Mouse (Mus musculus) limb, embryonic 14.5 days (tissue): ENCODE data around the gene Fgb. TPM values are rescaled to one million over a fixed set of nuclear protein-coding genes. Genes with fewer than 3 reads are reported as not detected.

ENCODE experiments used
- ATAC-seq: fragments of 200-750 bp; cut with Nextera tagmentation; 2 replicates; pipeline ENCODE4 v1.8.0; 2017; ENCODE audit warnings: low read depth, moderate number of reproducible peaks, moderate TSS enrichment; ENCODE audit not compliant: low FRiP score
- DNase-seq: peaks from one replicate; pipeline ENCODE4 v3.0.0-alpha.2; 2015; ENCODE audit warnings: low spot score
- H3K27ac ChIP-seq: fragments of 300-500 bp; sonication (generic); replicated peaks from 2 replicates; pipeline ENCODE4 v1.5.1; 2014; ENCODE audit warnings: low read depth, mild to moderate bottlenecking, low read length, moderate library complexity, mixed read lengths
- H3K27me3 ChIP-seq: fragments of 300-500 bp; sonication (generic); 2 replicates; pipeline ENCODE4 v1.6.1; 2014; ENCODE audit warnings: low read length, mixed read lengths; ENCODE audit not compliant: control insufficient read depth, insufficient read depth
- H3K36me3 ChIP-seq: fragments of 300-500 bp; sonication (generic); 2 replicates; pipeline ENCODE4 v1.6.1; 2014; ENCODE audit warnings: mild to moderate bottlenecking, low read length, moderate library complexity, mixed read lengths; ENCODE audit not compliant: control insufficient read depth, insufficient read depth
- H3K4me1 ChIP-seq: fragments of 300-500 bp; sonication (generic); 2 replicates; pipeline ENCODE4 v1.6.1; 2014; ENCODE audit warnings: antibody characterized with exemption, low read length, mixed read lengths; ENCODE audit not compliant: control insufficient read depth, insufficient read depth
- H3K4me2 ChIP-seq: fragments of 300-500 bp; sonication (generic); replicated peaks from 2 replicates; pipeline ENCODE4 v1.6.1; 2014; ENCODE audit warnings: low read depth, mild to moderate bottlenecking, low read length, moderate library complexity; ENCODE audit not compliant: severe bottlenecking
- H3K4me3 ChIP-seq: fragments of 300-500 bp; sonication (generic); replicated peaks from 2 replicates; pipeline ENCODE4 v1.5.1; 2014; ENCODE audit warnings: low read length
- H3K9ac ChIP-seq: fragments of 300-500 bp; sonication (generic); 2 replicates; pipeline ENCODE4 v1.6.1; 2014; ENCODE audit warnings: mild to moderate bottlenecking, low read depth, low read length, moderate library complexity; ENCODE audit not compliant: severe bottlenecking
- H3K9me3 ChIP-seq: fragments of 300-500 bp; sonication (generic); 2 replicates; pipeline ENCODE4 v1.6.1; 2016; ENCODE audit warnings: low read length; ENCODE audit not compliant: control insufficient read depth
- POLR2A ChIP-seq: fragments of 200-500 bp; IDR thresholded peaks from 2 replicates; pipeline ENCODE4 v1.8.0; 2012; ENCODE audit warnings: inconsistent platforms, mild to moderate bottlenecking, moderate library complexity, borderline replicate concordance; ENCODE audit not compliant: insufficient read depth, insufficient read length; ENCODE audit errors: extremely low read depth
- WGBS: fragments of 180-500 bp; shearing (Covaris S2); extraction: QIAGEN DNeasy Blood & Tissue Kit; methylation state at CpG from one replicate; pipeline ENCODE4 v1.1.7; 2014; 5-methylcytosine and 5-hydroxymethylcytosine counted together
- polyA plus RNA-seq, 2 experiments: library from polyadenylated mRNA; depleted of rRNA in 1 of 2; stranded (reverse) in 1 of 2; unstranded in 1 of 2; fragments of >200 nt; fragmentation: Nextera tagmentation in 1 of 2; extraction: Ambion mirVana in 1 of 2; gene quantifications; 2 replicates each; pipeline versions ENCODE4 v1.2.1 to v1.2.3; 2012 to 2014

Fgb gene
- polyA plus RNA-seq, 2 experiments: 0.34 TPM; not detected in 1

GRCm38 (mm10) chr3:83055281-83056038, 5.8 kb upstream of the Fgb start, which contains the start of gene Plrg1:
Plrg1 (plus strand) TSS chr3:83055522.
- peak; percentile 86; the same call in 1 of the 2 replicates for TF ChIP-seq POLR2A

GRCm38 (mm10) chr3:83054759-83055158, 5.1 kb upstream of the Fgb start:
- no peak for TF ChIP-seq POLR2A
- Histone ChIP-seq H3K27ac (no peak overlapping the region), H3K27me3 (no peaks in the 10 kb centered on the region), H3K4me1 (peaks cover 10% of the 10 kb centered on the region), H3K9ac (no peak overlapping the region), H3K4me2 (peak overlapping the region; percentile 41), H3K4me3 (peak overlapping the region; percentile 83), H3K9me3 (no peaks in the 10 kb centered on the region), H3K36me3 (peaks cover 27% of the 10 kb centered on the region)
- DNase-seq (no peak), ATAC-seq (peak; percentile 31)
- WGBS: 35% methylated on average over 13 of the region's 13 CpGs

More at GRCm38 (mm10) chr3:83055281-83056038, 5.8 kb upstream of the Fgb start, which contains the start of gene Plrg1:
- H3K36me3 ChIP-seq: peaks cover 34% of the 10 kb centered on the region
- under 1% methylated on average over 61 of the region's 61 CpGs for WGBS
- H3K4me3 ChIP-seq: peak within 1 kb of the TSS; percentile 83
- DNase-seq: peak; percentile 95
- peak; percentile 99 for ATAC-seq
- H3K4me2 ChIP-seq: peak within 1 kb of the TSS; percentile 85
- no peaks in the 10 kb centered on the region for H3K9me3 ChIP-seq
- peaks cover 10% of the 10 kb centered on the region for H3K4me1 ChIP-seq
- no peaks in the 10 kb centered on the region for H3K27me3 ChIP-seq
- H3K27ac ChIP-seq: peak within 1 kb of the TSS; percentile 65
- peak within 1 kb of the TSS; percentile 84 for H3K9ac ChIP-seq

GRCm38 (mm10) chr3:83053758-83054157, 4.1 kb upstream of the Fgb start:
- Histone ChIP-seq H3K9me3 (no peaks in the 10 kb centered on the region), H3K4me1 (peaks cover 10% of the 10 kb centered on the region), H3K9ac (no peak overlapping the region), H3K27me3 (no peaks in the 10 kb centered on the region), H3K4me2 (no peak overlapping the region), H3K27ac (no peak overlapping the region), H3K4me3 (no peak overlapping the region), H3K36me3 (peaks cover 17% of the 10 kb centered on the region)
- TF ChIP-seq POLR2A: no peak
- peak; percentile 38 for DNase-seq
- no peak for ATAC-seq
- 29% methylated on average over 10 of the region's 10 CpGs for WGBS

DNA sequence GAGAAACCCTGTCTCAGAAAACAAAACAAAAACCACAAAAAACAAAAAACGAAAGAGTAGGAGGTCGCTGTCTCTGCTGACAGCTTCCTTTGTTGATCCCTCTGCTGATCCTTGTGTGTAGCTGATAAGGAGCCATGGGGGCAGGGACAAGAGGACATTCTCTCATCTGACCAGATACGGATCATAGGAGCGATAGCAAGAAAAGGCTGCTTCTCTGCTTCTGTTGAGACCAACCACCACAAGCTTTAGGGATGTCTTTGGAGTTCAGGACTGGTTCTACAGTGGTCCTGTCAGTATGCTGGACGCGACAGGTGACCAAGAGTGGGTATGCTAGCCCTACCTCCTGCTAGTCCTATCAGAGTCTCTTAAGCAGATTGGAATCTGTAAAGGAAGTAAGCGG, 3.5 kb upstream of the Fgb start:
- ATAC-seq (no peak), DNase-seq (no peak)
- Histone ChIP-seq H3K36me3 (peaks cover 10% of the 10 kb centered on the region), H3K27ac (no peak overlapping the region), H3K4me1 (peaks cover 10% of the 10 kb centered on the region), H3K9me3 (no peaks in the 10 kb centered on the region), H3K4me2 (no peak overlapping the region), H3K27me3 (no peaks in the 10 kb centered on the region), H3K9ac (no peak overlapping the region), H3K4me3 (no peak overlapping the region)
- no peak for TF ChIP-seq POLR2A
- 88% methylated on average over 7 of the region's 7 CpGs for WGBS

DNA sequence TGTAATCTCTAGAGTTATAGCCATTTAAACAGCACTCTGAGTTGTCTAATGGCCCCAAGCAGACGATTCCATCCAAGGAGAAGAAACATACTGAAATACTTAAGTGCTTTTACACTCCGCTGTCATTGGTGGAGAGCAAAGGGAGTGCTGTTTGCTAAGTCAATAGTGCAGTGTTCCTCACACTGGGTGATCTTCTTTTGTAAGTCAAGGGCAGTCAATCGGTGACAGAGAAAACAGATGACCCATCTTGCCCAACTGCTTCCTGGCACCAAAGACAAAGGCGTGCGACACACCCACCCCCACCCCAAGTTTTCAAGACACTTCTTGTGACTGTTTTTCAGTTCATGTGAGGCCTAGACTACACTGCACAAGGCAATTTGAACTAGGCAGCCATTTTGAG, 2.4 kb upstream of the Fgb start:
- Histone ChIP-seq H3K27me3 (no peaks in the 10 kb centered on the region), H3K9ac (no peak overlapping the region), H3K9me3 (no peaks in the 10 kb centered on the region), H3K36me3 (peaks cover 2% of the 10 kb centered on the region), H3K4me2 (no peak overlapping the region), H3K4me1 (peaks cover 10% of the 10 kb centered on the region), H3K4me3 (no peak overlapping the region), H3K27ac (no peak overlapping the region)
- WGBS: 90% methylated on average over 5 of the region's 5 CpGs
- ATAC-seq: no peak
- TF ChIP-seq POLR2A: no peak
- no peak for DNase-seq
